Mouse (Mus musculus): ENCODE results near the gene Ldhc. TPM values are rescaled to one million over a fixed set of nuclear protein-coding genes. Genes with fewer than 3 reads are reported as not detected.

Ldhc gene
- 0.16 TPM in 2 replicates for polyA plus RNA-seq (2012; rRNA removed)

DNA sequence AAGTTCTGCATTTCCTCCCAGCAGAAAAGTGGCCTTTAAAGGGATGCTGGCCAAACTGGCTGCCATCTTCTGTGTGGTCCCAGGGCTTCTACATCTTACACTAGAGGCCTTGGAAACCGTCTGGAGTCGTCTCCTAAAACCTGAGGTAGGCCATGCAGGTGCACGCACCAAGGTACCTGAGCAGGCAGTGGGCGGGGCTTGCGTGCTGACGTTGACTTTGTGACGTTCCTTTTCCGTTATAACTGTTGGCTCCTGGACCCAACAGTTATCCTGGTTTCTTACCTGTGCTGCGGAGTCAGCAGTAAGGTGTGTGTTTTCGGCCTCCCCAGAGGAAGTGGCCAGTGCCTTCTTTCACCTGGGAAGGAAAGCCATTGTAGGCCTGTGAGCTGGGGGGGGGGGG lies at the start of gene Ldhc:
Ldhc (plus strand) TSS at position 208 of the 400 bp plus-strand sequence.

DNA sequence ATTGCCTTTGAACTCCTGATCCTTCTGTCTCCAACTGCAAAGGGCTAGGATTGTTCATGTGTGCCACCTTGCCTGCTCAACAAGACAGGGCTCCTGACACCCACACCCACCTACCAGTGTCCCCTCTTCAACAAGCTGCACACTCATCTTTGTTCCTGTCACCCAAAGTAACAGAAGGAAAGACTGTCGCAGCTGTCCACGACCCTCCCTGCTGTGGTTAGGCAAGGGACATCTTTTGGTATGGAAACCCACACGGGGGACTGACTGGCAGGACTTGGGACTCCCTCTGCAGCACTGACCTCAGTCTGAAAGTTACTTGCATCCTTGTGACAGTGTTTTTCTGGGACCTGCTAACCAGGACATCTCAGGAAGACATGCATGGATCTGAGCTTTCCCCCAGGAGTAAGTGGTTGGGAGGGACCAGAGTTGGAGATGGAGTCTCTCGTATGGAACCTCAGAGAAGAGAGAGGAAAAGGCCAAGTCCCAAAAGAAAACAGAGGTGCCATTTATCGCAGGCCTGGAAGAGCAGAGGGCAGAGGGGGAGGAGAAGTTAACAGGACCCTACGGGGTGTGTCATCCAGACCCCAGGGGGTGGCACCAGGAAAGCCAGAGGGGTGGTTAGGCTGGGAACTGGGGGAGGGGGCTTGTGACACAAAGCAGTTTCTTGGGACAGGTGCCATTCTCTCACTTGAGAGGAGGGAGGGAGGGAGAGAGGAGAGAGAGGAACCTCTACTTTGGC lies 20.0 kb upstream of the Ldhc start, which contains the start of gene Ldha:
Ldha (plus strand) TSS at position 689 of the 739 bp plus-strand sequence.

GRCm38 (mm10) chr7:46919551-46920176 lies 58.7 kb downstream of the Ldhc start, which contains the start of gene Tsg101:
Gene Tsg101 (minus strand): TSS chr7:46919969.

Other genes starting within 250 kb of the Ldhc start
- 3.4 and 3.6 TPM in 2 replicates for gene Sergef, start 221.4 kb upstream of the Ldhc start, polyA plus RNA-seq (2012; rRNA removed)
- not detected in 2 replicates for gene Tph1, start 188.7 kb upstream of the Ldhc start, polyA plus RNA-seq (2012; rRNA removed)
- gene Saal1, start 150.5 kb upstream of the Ldhc start, polyA plus RNA-seq (2012; rRNA removed), result 6.5 and 7.4 TPM in 2 replicates
- gene Saa3, start 145.5 kb upstream of the Ldhc start, polyA plus RNA-seq (2012; rRNA removed), result 1.2 and 1.7 TPM in 2 replicates
- 7.1 and 7.3 TPM in 2 replicates for gene Saa4, start 128.6 kb upstream of the Ldhc start, polyA plus RNA-seq (2012; rRNA removed)
- not detected in 2 replicates for gene Saa1, start 118.2 kb upstream of the Ldhc start, polyA plus RNA-seq (2012; rRNA removed)
- not detected in 2 replicates for gene Saa2, start 109.4 kb upstream of the Ldhc start, polyA plus RNA-seq (2012; rRNA removed)
- 6.5 and 7.5 TPM in 2 replicates for gene Hps5, start 65.1 kb upstream of the Ldhc start, polyA plus RNA-seq (2012; rRNA removed)
- gene Gtf2h1, start 65.1 kb upstream of the Ldhc start, polyA plus RNA-seq (2012; rRNA removed), result 14.1 and 16.0 TPM in 2 replicates
- gene Ldha, start 19.7 kb upstream of the Ldhc start, polyA plus RNA-seq (2012; rRNA removed), result 348 and 395 TPM in 2 replicates
- 16.2 and 22.1 TPM in 2 replicates for gene Tsg101, start 58.8 kb downstream of the Ldhc start, polyA plus RNA-seq (2012; rRNA removed)
- gene Uevld, start 97.3 kb downstream of the Ldhc start, polyA plus RNA-seq (2012; rRNA removed), result 4.0 and 4.6 TPM in 2 replicates
- gene Gm9999, start 122.4 kb downstream of the Ldhc start, polyA plus RNA-seq (2012; rRNA removed), result not detected in 2 replicates
- gene Spty2d1, start 147.2 kb downstream of the Ldhc start, polyA plus RNA-seq (2012; rRNA removed), result 6.1 and 7.1 TPM in 2 replicates
- 12.0 and 13.4 TPM in 2 replicates for gene Tmem86a, start 189.4 kb downstream of the Ldhc start, polyA plus RNA-seq (2012; rRNA removed)

Measured in liver, embryonic 14 days (tissue).